Mouse (Mus musculus) layer of hippocampus, adult 9-11 months (tissue): ENCODE measurements at regions not wholly inside any gene's neighbourhood (a gene's known extent, or its start where the extent isn't known, plus 50 kb on each side); places are given as distances from the start of the nearest gene placed in this dataset.

Experiments
- DNase-seq: peaks from one replicate; pipeline ENCODE4 v3.0.0; 2022

GRCm38 (mm10) chrX:156598070-156598469 is 817.0 kb downstream of the Phex start:
- DNase-seq: no peak

GRCm38 (mm10) chrX:156594735-156595134 is 820.4 kb downstream of the Phex start:
- peak; percentile 5 for DNase-seq
